Mouse (Mus musculus) E14TG2a.4 (cell line): ENCODE measurements at regions not wholly inside any gene's neighbourhood (a gene's known extent, or its start where the extent isn't known, plus 50 kb on each side); places are given as distances from the start of the nearest gene placed in this dataset.

Experiments used
- CTCF ChIP-seq: conservative IDR thresholded peaks from 2 replicates; pipeline ENCODE4 v1.5.1; 2014; ENCODE audit warnings: low read length
- POU5F1 ChIP-seq: IDR thresholded peaks from 2 replicates; pipeline ENCODE4 v1.6.1; 2014; ENCODE audit warnings: low read length, borderline replicate concordance

DNA sequence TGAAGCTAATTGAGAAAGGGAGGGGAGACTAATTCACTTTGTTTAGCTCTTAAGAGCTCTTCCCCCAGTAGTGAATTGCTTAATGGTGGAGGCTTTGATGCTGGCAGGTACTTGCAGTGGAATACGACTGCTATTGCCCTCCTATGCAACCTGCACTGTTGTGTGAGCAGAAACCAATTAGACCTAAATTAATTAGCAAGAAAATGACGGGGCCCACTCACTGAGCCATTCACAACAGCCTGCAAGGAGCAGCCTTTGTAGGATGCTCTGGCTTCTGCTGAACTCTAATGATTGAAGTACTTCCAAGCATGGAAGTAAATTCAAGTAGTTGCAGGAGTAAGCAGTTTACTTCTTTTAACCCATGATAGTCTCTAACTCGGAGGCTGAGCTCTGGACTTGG, 54.8 kb upstream of the Ubash3b start:
- TF ChIP-seq CTCF = no peak
- TF ChIP-seq POU5F1 = no peak
